12 mouse cellular contexts compared by ENCODE assay signal in genomic region chr9:41587762-41588161, GRCm38 (mm10).
DNase-seq lines count a peak whose midpoint lies in the region; ATAC-seq and TF ChIP-seq lines count a peak whose summit lies in the region.
"Had no signal": no experiment of that assay in that cellular context is flagged by ENCODE, and none has a peak within 500 bp of the region (broad histone marks: within the 10 kb centered on the region; RNA-seq: fewer than 3 reads in every experiment).

No protein-coding gene starts in this region.

- no peak overlapping the region for H3K4me3 ChIP-seq in heart, postnatal 0 days (ENCODE audit: low read depth, low read length)
- peak overlapping the region; percentile 77 for H3K4me3 ChIP-seq in embryonic facial prominence, embryonic 14.5 days (ENCODE audit: low read depth, low read length)
- no peak overlapping the region for H3K4me3 ChIP-seq in limb, embryonic 12.5 days (replicated peaks)
- H3K4me3 ChIP-seq in neural tube, embryonic 13.5 days = peak overlapping the region; percentile 47
- H3K4me3 ChIP-seq in heart, embryonic 11.5 days (ENCODE audit: low read depth, low read length) = no peak overlapping the region
- H3K4me3 ChIP-seq: heart, embryonic 15.5 days; liver, embryonic 15.5 days had no signal

- TF ChIP-seq EP300 in heart, postnatal 0 days (IDR thresholded peaks at IDR 0.05; ENCODE audit: low read depth) = no peak

- H3K9me3 ChIP-seq in heart, postnatal 0 days (replicated peaks; ENCODE audit: control insufficient read depth, low read length) = no peaks in the 10 kb centered on the region
- no peaks in the 10 kb centered on the region for H3K9me3 ChIP-seq in embryonic facial prominence, embryonic 14.5 days (ENCODE audit: control insufficient read depth, low read length)
- no peaks in the 10 kb centered on the region for H3K9me3 ChIP-seq in limb, embryonic 12.5 days
- no peaks in the 10 kb centered on the region for H3K9me3 ChIP-seq in neural tube, embryonic 13.5 days
- no peaks in the 10 kb centered on the region for H3K9me3 ChIP-seq in heart, embryonic 11.5 days (replicated peaks; ENCODE audit: control insufficient read depth, low read length)
- H3K9me3 ChIP-seq: heart, embryonic 15.5 days; liver, embryonic 15.5 days had no signal

- WGBS in heart, postnatal 0 days = 57% methylated on average over 4 of the region's 4 CpGs
- 20% methylated on average over 4 of the region's 4 CpGs for WGBS in embryonic facial prominence, embryonic 14.5 days
- 59% methylated on average over 4 of the region's 4 CpGs for WGBS in limb, embryonic 12.5 days
- 47% methylated on average over 4 of the region's 4 CpGs for WGBS in neural tube, embryonic 13.5 days
- 52% methylated on average over 4 of the region's 4 CpGs for WGBS in heart, embryonic 11.5 days (ENCODE audit: insufficient replicate concordance)

- no peaks in the 10 kb centered on the region for H3K27me3 ChIP-seq in heart, postnatal 0 days (ENCODE audit: control insufficient read depth, insufficient read depth, low read length)
- no peaks in the 10 kb centered on the region for H3K27me3 ChIP-seq in embryonic facial prominence, embryonic 14.5 days (replicated peaks; ENCODE audit: control insufficient read depth, insufficient read depth, low read length)
- no peaks in the 10 kb centered on the region for H3K27me3 ChIP-seq in limb, embryonic 12.5 days
- H3K27me3 ChIP-seq in neural tube, embryonic 13.5 days = no peaks in the 10 kb centered on the region
- H3K27me3 ChIP-seq in heart, embryonic 11.5 days (ENCODE audit: control insufficient read depth, insufficient read depth, low read length) = no peaks in the 10 kb centered on the region
- H3K27me3 ChIP-seq: heart, embryonic 15.5 days; liver, embryonic 15.5 days had no signal

- H3K4me1 ChIP-seq in heart, postnatal 0 days (ENCODE audit: control insufficient read depth, insufficient read depth) = peaks cover 24% of the 10 kb centered on the region
- peaks cover 38% of the 10 kb centered on the region for H3K4me1 ChIP-seq in embryonic facial prominence, embryonic 14.5 days (ENCODE audit: control insufficient read depth, insufficient read depth, low read length)
- H3K4me1 ChIP-seq in limb, embryonic 12.5 days (replicated peaks) = peaks cover 34% of the 10 kb centered on the region
- H3K4me1 ChIP-seq in neural tube, embryonic 13.5 days (replicated peaks) = peaks cover 62% of the 10 kb centered on the region
- H3K4me1 ChIP-seq in heart, embryonic 11.5 days (ENCODE audit: control insufficient read depth, insufficient read depth, low read length) = no peaks in the 10 kb centered on the region
- H3K4me1 ChIP-seq: liver, embryonic 15.5 days had no signal

- ATAC-seq in heart, postnatal 0 days (ENCODE audit: insufficient read depth, low read depth) = no peak
- no peak for ATAC-seq in embryonic facial prominence, embryonic 14.5 days (ENCODE audit: low read depth)
- ATAC-seq in limb, embryonic 12.5 days (ENCODE audit: insufficient number of reproducible peaks, insufficient read depth, low FRiP score, low TSS enrichment, low read depth) = no peak
- no peak for ATAC-seq in neural tube, embryonic 13.5 days (ENCODE audit: low read depth)
- ATAC-seq in heart, embryonic 11.5 days (replicated peaks; ENCODE audit: insufficient number of reproducible peaks, low FRiP score, low TSS enrichment) = no peak

- H3K4me2 ChIP-seq in heart, postnatal 0 days (ENCODE audit: low read depth, low read length) = no peak overlapping the region
- H3K4me2 ChIP-seq in embryonic facial prominence, embryonic 14.5 days (ENCODE audit: low read depth, low read length) = peak overlapping the region; percentile 73
- H3K4me2 ChIP-seq in limb, embryonic 12.5 days = peak overlapping the region; percentile 73
- H3K4me2 ChIP-seq in neural tube, embryonic 13.5 days = peak overlapping the region; percentile 83
- no peak overlapping the region for H3K4me2 ChIP-seq in heart, embryonic 11.5 days
- H3K4me2 ChIP-seq: heart, embryonic 15.5 days; liver, embryonic 15.5 days had no signal

- H3K36me3 ChIP-seq in heart, postnatal 0 days (replicated peaks; ENCODE audit: control insufficient read depth, insufficient read depth, low read length) = peaks cover 18% of the 10 kb centered on the region; the same call in 1 of the 2 replicates
- peaks cover 70% of the 10 kb centered on the region for H3K36me3 ChIP-seq in embryonic facial prominence, embryonic 14.5 days (ENCODE audit: control insufficient read depth, insufficient read depth, low read length)
- peaks cover 69% of the 10 kb centered on the region for H3K36me3 ChIP-seq in limb, embryonic 12.5 days
- H3K36me3 ChIP-seq in neural tube, embryonic 13.5 days = peaks cover 63% of the 10 kb centered on the region
- H3K36me3 ChIP-seq in heart, embryonic 11.5 days (ENCODE audit: control insufficient read depth, insufficient read depth, low read length) = peaks cover 25% of the 10 kb centered on the region
- H3K36me3 ChIP-seq: liver, embryonic 15.5 days had no signal

- no peak overlapping the region for H3K27ac ChIP-seq in heart, postnatal 0 days (ENCODE audit: low read depth)
- H3K27ac ChIP-seq in embryonic facial prominence, embryonic 14.5 days (replicated peaks; ENCODE audit: low read depth, low read length) = peak overlapping the region; percentile 100
- H3K27ac ChIP-seq in limb, embryonic 12.5 days = peak overlapping the region; percentile 42; the same call in 1 of the 2 replicates
- H3K27ac ChIP-seq in neural tube, embryonic 13.5 days (replicated peaks) = peak overlapping the region; percentile 98
- no peak overlapping the region for H3K27ac ChIP-seq in heart, embryonic 11.5 days (ENCODE audit: low read depth, low read length)
- H3K27ac ChIP-seq: heart, embryonic 15.5 days; liver, embryonic 15.5 days had no signal

- H3K9ac ChIP-seq in heart, postnatal 0 days (replicated peaks; ENCODE audit: low read depth, low read length) = no peak overlapping the region
- H3K9ac ChIP-seq in embryonic facial prominence, embryonic 14.5 days (ENCODE audit: low read depth, low read length) = peak overlapping the region; percentile 79
- H3K9ac ChIP-seq in limb, embryonic 12.5 days (replicated peaks) = 0 out of 2 replicates have a peak overlapping the region, but pooled peaks have one; percentile 35
- peak overlapping the region; percentile 96 for H3K9ac ChIP-seq in neural tube, embryonic 13.5 days
- H3K9ac ChIP-seq in heart, embryonic 11.5 days (ENCODE audit: low read depth, low read length) = no peak overlapping the region
- H3K9ac ChIP-seq: heart, embryonic 15.5 days; liver, embryonic 15.5 days had no signal

- 0 out of 2 replicates have a peak, but pooled peaks have one; percentile 6 for TF ChIP-seq CTCF in heart, postnatal 0 days (IDR thresholded peaks at IDR 0.05; ENCODE audit: low read depth)

- DNase-seq in heart, postnatal 0 days (ENCODE audit: low spot score) = no peak
- DNase-seq in heart, postnatal 25 days (ENCODE audit: low spot score) = no peak
- peak; percentile 44 for DNase-seq in embryonic facial prominence, embryonic 14.5 days (ENCODE audit: low spot score)
- DNase-seq in spleen, adult 12 weeks (ENCODE audit: low spot score) = no peak
- DNase-seq in urinary bladder, postnatal 10 days (ENCODE audit: low spot score) = no peak
- DNase-seq: adrenal gland, postnatal 10 days; thymus, adult 18-20 months had no signal

- intact Hi-C loops in heart, postnatal 25 days (cut with DNase I) = no loop called here

Comparison
In these comparisons a context has a peak if more than half of its experiments do, and no peak if none do; other contexts are left out.
1. H3K27ac ChIP-seq: peak in embryonic facial prominence, embryonic 14.5 days (single experiment), limb, embryonic 12.5 days (single experiment) and neural tube, embryonic 13.5 days (single experiment); none in heart, postnatal 0 days (single experiment) and heart, embryonic 11.5 days (single experiment).
2. H3K4me2 ChIP-seq: peak in embryonic facial prominence, embryonic 14.5 days (single experiment), limb, embryonic 12.5 days (single experiment) and neural tube, embryonic 13.5 days (single experiment); none in heart, postnatal 0 days (single experiment) and heart, embryonic 11.5 days (single experiment).
3. H3K4me3 ChIP-seq: peak in embryonic facial prominence, embryonic 14.5 days (single experiment) and neural tube, embryonic 13.5 days (single experiment); none in heart, postnatal 0 days (single experiment), limb, embryonic 12.5 days (single experiment) and heart, embryonic 11.5 days (single experiment).
4. H3K9ac ChIP-seq: peak in embryonic facial prominence, embryonic 14.5 days (single experiment), limb, embryonic 12.5 days (single experiment) and neural tube, embryonic 13.5 days (single experiment); none in heart, postnatal 0 days (single experiment) and heart, embryonic 11.5 days (single experiment).